Mouse (Mus musculus): ENCODE results near the gene C87436. TPM values are rescaled to one million over a fixed set of nuclear protein-coding genes. Genes with fewer than 3 reads are reported as not detected.
"Not testable (repeated sequence)": the region's sequence is repeated elsewhere in the genome, so short reads cannot be mapped to it uniquely, and the experiment has no call there.

Gene C87436
- total and polyA plus RNA-seq, 3 experiments: 5.2 to 8.7 (median 8.1) TPM

GRCm38 (mm10) chr6:86488149-86488485 is 49.9 kb downstream of the C87436 start:
- in situ Hi-C loops (cut with MboI; ENCODE audit: low pct_ligation_motif_present, low pct_unique_long_range_greater_than_20kb, low sequenced_read_pairs) (no loop called here), dilution Hi-C loops (cut with MboI; ENCODE audit: extremely low pct_ligation_motif_present, extremely low pct_unique_long_range_greater_than_20kb, low sequenced_read_pairs) (no loop called here)
- Histone ChIP-seq H3K9me3 (replicated peaks; ENCODE audit: low read length) (peaks cover 2% of the 10 kb centered on the region), H3K79me2 (replicated peaks; ENCODE audit: control insufficient read depth, extremely low read depth, insufficient read depth, poor library complexity, severe bottlenecking) (no peaks in the 10 kb centered on the region), H3K36me3 (replicated peaks in 1 of 2; ENCODE audit: control insufficient read depth in 1 of 2, insufficient read depth in 1 of 2, low read length in 1 of 2) (no peaks in the 10 kb centered on the region), H3K4me3 (replicated peaks in 1 of 3; ENCODE audit: low read depth in 2 of 3, low read length in 2 of 3, poor library complexity in 1 of 3) (no peak overlapping the region), H3K9ac (ENCODE audit: insufficient read depth, low read depth) (no peak overlapping the region), H3K27me3 (replicated peaks) (no peaks in the 10 kb centered on the region), H3K4me1 (ENCODE audit: control insufficient read depth in 1 of 2, insufficient read depth in 2 of 2) (peaks cover 8 to 25% of the 10 kb centered on the region in 2 experiments), H3K27ac (ENCODE audit: insufficient read depth, low read depth) (no peak overlapping the region), H3K4me2 (ENCODE audit: insufficient read depth, low read depth, poor library complexity, severe bottlenecking) (no peak overlapping the region)
- DNase-seq (ENCODE audit: extremely low read depth): no peak
- no peak for TF ChIP-seq MYC (IDR thresholded peaks at IDR 0.05; ENCODE audit: low read depth, low read length)
- no peak for TF ChIP-seq E2F4 (IDR thresholded peaks at IDR 0.05; ENCODE audit: insufficient replicate concordance, low read depth, low read length)
- no peak for TF ChIP-seq MEF2A (IDR thresholded peaks at IDR 0.05; ENCODE audit: borderline replicate concordance, low read depth, low read length)
- no peak for TF ChIP-seq ZKSCAN1 (IDR thresholded peaks at IDR 0.05; ENCODE audit: borderline replicate concordance, low read depth, low read length)
- TF ChIP-seq MXI1 (IDR thresholded peaks at IDR 0.05; ENCODE audit: low read depth, low read length): no peak
- no peak for TF ChIP-seq TBP (conservative IDR thresholded peaks at IDR 0.05; ENCODE audit: low read depth, low read length)
- no peak for TF ChIP-seq NRF1 (IDR thresholded peaks at IDR 0.05; ENCODE audit: low read depth, low read length)
- no peak for TF ChIP-seq IRF4 (IDR thresholded peaks at IDR 0.05; ENCODE audit: low read depth, low read length)
- no peak for TF ChIP-seq POLR2AphosphoS2 (IDR thresholded peaks at IDR 0.05; ENCODE audit: low read depth, low read length)
- TF ChIP-seq GABPA (IDR thresholded peaks at IDR 0.05; ENCODE audit: insufficient replicate concordance, low read depth, low read length): no peak
- TF ChIP-seq CHD1 (IDR thresholded peaks at IDR 0.05; ENCODE audit: low read depth, low read length): no peak
- no peak for TF ChIP-seq MAX (IDR thresholded peaks at IDR 0.05; ENCODE audit: low read length)
- TF ChIP-seq ZMIZ1 (IDR thresholded peaks at IDR 0.05; ENCODE audit: low read depth, low read length): no peak
- TF ChIP-seq HCFC1 (IDR thresholded peaks at IDR 0.05; ENCODE audit: low read depth, low read length): no peak
- TF ChIP-seq ZNF384 (IDR thresholded peaks at IDR 0.05; ENCODE audit: low read depth, low read length): no peak
- TF ChIP-seq JUN (IDR thresholded peaks at IDR 0.05; ENCODE audit: insufficient read depth, low read depth, low read length): no peak
- TF ChIP-seq JUND (conservative IDR thresholded peaks at IDR 0.05; ENCODE audit: low read depth, low read length): no peak

- Histone ChIP-seq H3K36me3 (replicated peaks in 1 of 2; ENCODE audit: control insufficient read depth in 1 of 2, insufficient read depth in 1 of 2, low read length in 1 of 2) (no peaks in the 10 kb centered on the region), H3K4me2 (ENCODE audit: insufficient read depth, low read depth, poor library complexity, severe bottlenecking) (no peak overlapping the region), H3K4me3 (replicated peaks in 1 of 3; ENCODE audit: low read depth in 2 of 3, low read length in 2 of 3, poor library complexity in 1 of 3) (no peak overlapping the region), H3K27ac (ENCODE audit: insufficient read depth, low read depth) (no peak overlapping the region), H3K9ac (ENCODE audit: insufficient read depth, low read depth) (no peak overlapping the region), H3K4me1 (ENCODE audit: control insufficient read depth in 1 of 2, insufficient read depth in 2 of 2) (peaks cover 11 to 35% of the 10 kb centered on the region in 2 experiments), H3K27me3 (replicated peaks) (no peaks in the 10 kb centered on the region), H3K79me2 (replicated peaks; ENCODE audit: control insufficient read depth, extremely low read depth, insufficient read depth, poor library complexity, severe bottlenecking) (no peaks in the 10 kb centered on the region), H3K9me3 (replicated peaks; ENCODE audit: low read length) (peaks cover 4% of the 10 kb centered on the region)
- dilution Hi-C loops (cut with MboI; ENCODE audit: extremely low pct_ligation_motif_present, extremely low pct_unique_long_range_greater_than_20kb, low sequenced_read_pairs) (no loop called here), in situ Hi-C loops (cut with MboI; ENCODE audit: low pct_ligation_motif_present, low pct_unique_long_range_greater_than_20kb, low sequenced_read_pairs) (no loop called here)
- no peak for DNase-seq (ENCODE audit: extremely low read depth)
- no peak for TF ChIP-seq POLR2A (IDR thresholded peaks at IDR 0.05; ENCODE audit: low read depth, low read length)
- no peak for TF ChIP-seq CTCF (conservative IDR thresholded peaks at IDR 0.05 in 1 of 2, IDR thresholded peaks at IDR 0.05 in 1 of 2; ENCODE audit: low read depth in 2 of 2, low read length in 2 of 2)
- TF ChIP-seq MAZ (IDR thresholded peaks at IDR 0.05; ENCODE audit: low read depth, low read length): no peak
- TF ChIP-seq TCF12 (IDR thresholded peaks at IDR 0.05; ENCODE audit: low read depth, low read length): no peak
- no peak for TF ChIP-seq UBTF (IDR thresholded peaks at IDR 0.05; ENCODE audit: low read depth, low read length)
- TF ChIP-seq ZKSCAN1 (IDR thresholded peaks at IDR 0.05; ENCODE audit: borderline replicate concordance, low read depth, low read length): no peak
These were observed 51.8 kb downstream of the C87436 start for GRCm38 (mm10) chr6:86489945-86490344.

- H3K27ac ChIP-seq (ENCODE audit: insufficient read depth, low read depth); H3K9ac ChIP-seq (ENCODE audit: insufficient read depth, low read depth); DNase-seq (ENCODE audit: extremely low read depth); dilution Hi-C loops (cut with MboI; ENCODE audit: extremely low pct_ligation_motif_present, extremely low pct_unique_long_range_greater_than_20kb, low sequenced_read_pairs); H3K4me2 ChIP-seq (ENCODE audit: insufficient read depth, low read depth, poor library complexity, severe bottlenecking); H3K79me2 ChIP-seq (replicated peaks; ENCODE audit: control insufficient read depth, extremely low read depth, insufficient read depth, poor library complexity, severe bottlenecking); H3K36me3 ChIP-seq (replicated peaks in 1 of 2; ENCODE audit: control insufficient read depth in 1 of 2, insufficient read depth in 1 of 2, low read length in 1 of 2); H3K9me3 ChIP-seq (replicated peaks; ENCODE audit: low read length); in situ Hi-C loops (cut with MboI; ENCODE audit: low pct_ligation_motif_present, low pct_unique_long_range_greater_than_20kb, low sequenced_read_pairs); H3K4me3 ChIP-seq (replicated peaks in 1 of 3; ENCODE audit: low read depth in 2 of 3, low read length in 2 of 3, poor library complexity in 1 of 3); H3K27me3 ChIP-seq (replicated peaks): not testable (repeated sequence)
- peaks cover 11 to 35% of the 10 kb centered on the region in 2 experiments for H3K4me1 ChIP-seq (ENCODE audit: control insufficient read depth in 1 of 2, insufficient read depth in 2 of 2)
These were observed 52.2 kb downstream of the C87436 start for GRCm38 (mm10) chr6:86490413-86490812.
